Mouse (Mus musculus) cerebellum, adult 9-11 months (tissue): ENCODE measurements around the gene Cby1.
"Not testable (repeated sequence)": the region's sequence is repeated elsewhere in the genome, so short reads cannot be mapped to it uniquely, and the experiment has no call there.

Experiments
- DNase-seq: peaks from one replicate; pipeline ENCODE4 v3.0.0; 2022

Cby1 gene

GRCm38 (mm10) chr15:79658531-79659375 lies at the start of gene Cby1, which contains the start of gene Fam227a:
Cby1 (plus strand) TSS chr15:79659199.
Fam227a (minus strand) TSS chr15:79658956.
- DNase-seq, result peak; percentile 95

GRCm38 (mm10) chr15:79609226-79609625 lies 49.8 kb upstream of the Cby1 start:
- no peak for DNase-seq

- no peak for DNase-seq
Observed at GRCm38 (mm10) chr15:79615501-79615900, 43.5 kb upstream of the Cby1 start.

- no peak for DNase-seq
Observed at GRCm38 (mm10) chr15:79616729-79617128, 42.3 kb upstream of the Cby1 start.

GRCm38 (mm10) chr15:79617135-79617534 lies 41.9 kb upstream of the Cby1 start:
- DNase-seq, result no peak

GRCm38 (mm10) chr15:79618456-79618855 lies 40.5 kb upstream of the Cby1 start:
- no peak for DNase-seq

GRCm38 (mm10) chr15:79619770-79620414 lies 39.1 kb upstream of the Cby1 start:
- no peak for DNase-seq

- no peak for DNase-seq
Observed at GRCm38 (mm10) chr15:79630471-79630870, 28.5 kb upstream of the Cby1 start.

- DNase-seq, result no peak
Observed at GRCm38 (mm10) chr15:79641135-79641817, 17.7 kb upstream of the Cby1 start.

GRCm38 (mm10) chr15:79645483-79645882 lies 13.5 kb upstream of the Cby1 start:
- DNase-seq, result no peak

GRCm38 (mm10) chr15:79648130-79648529 lies 10.9 kb upstream of the Cby1 start:
- no peak for DNase-seq

GRCm38 (mm10) chr15:79650569-79650968 lies 8.4 kb upstream of the Cby1 start:
- DNase-seq, result peak; percentile 16

- no peak for DNase-seq
Observed at GRCm38 (mm10) chr15:79651481-79651880, 7.5 kb upstream of the Cby1 start.

GRCm38 (mm10) chr15:79656451-79656850 lies 2.5 kb upstream of the Cby1 start:
- DNase-seq, result no peak

- peak; percentile 83 for DNase-seq
Observed at GRCm38 (mm10) chr15:79657837-79658530, 1.0 kb upstream of the Cby1 start.

GRCm38 (mm10) chr15:79661852-79662251 lies 2.9 kb downstream of the Cby1 start:
- DNase-seq, result no peak

- no peak for DNase-seq
Observed at GRCm38 (mm10) chr15:79664666-79665065, 5.7 kb downstream of the Cby1 start.

- DNase-seq, result no peak
Observed at GRCm38 (mm10) chr15:79669195-79669594, 10.2 kb downstream of the Cby1 start.

- DNase-seq, result peak; percentile 90
Observed at GRCm38 (mm10) chr15:79670249-79670971, 11.4 kb downstream of the Cby1 start, which contains the start of gene Tomm22. Tomm22 (plus strand) TSS chr15:79670861.

GRCm38 (mm10) chr15:79670972-79671299 lies 11.9 kb downstream of the Cby1 start:
- no peak for DNase-seq

- not testable (repeated sequence) for DNase-seq
Observed at GRCm38 (mm10) chr15:79671828-79672348, 12.9 kb downstream of the Cby1 start.

- no peak for DNase-seq
Observed at GRCm38 (mm10) chr15:79677936-79678335, 18.9 kb downstream of the Cby1 start.
